Mouse (Mus musculus): ENCODE results near the gene Capsl. TPM values are rescaled to one million over a fixed set of nuclear protein-coding genes. Genes with fewer than 3 reads are reported as not detected.

The Capsl gene
- total RNA-seq (2021): 1 to 10 TPM; 1.3 to 2.5 TPM

DNA sequence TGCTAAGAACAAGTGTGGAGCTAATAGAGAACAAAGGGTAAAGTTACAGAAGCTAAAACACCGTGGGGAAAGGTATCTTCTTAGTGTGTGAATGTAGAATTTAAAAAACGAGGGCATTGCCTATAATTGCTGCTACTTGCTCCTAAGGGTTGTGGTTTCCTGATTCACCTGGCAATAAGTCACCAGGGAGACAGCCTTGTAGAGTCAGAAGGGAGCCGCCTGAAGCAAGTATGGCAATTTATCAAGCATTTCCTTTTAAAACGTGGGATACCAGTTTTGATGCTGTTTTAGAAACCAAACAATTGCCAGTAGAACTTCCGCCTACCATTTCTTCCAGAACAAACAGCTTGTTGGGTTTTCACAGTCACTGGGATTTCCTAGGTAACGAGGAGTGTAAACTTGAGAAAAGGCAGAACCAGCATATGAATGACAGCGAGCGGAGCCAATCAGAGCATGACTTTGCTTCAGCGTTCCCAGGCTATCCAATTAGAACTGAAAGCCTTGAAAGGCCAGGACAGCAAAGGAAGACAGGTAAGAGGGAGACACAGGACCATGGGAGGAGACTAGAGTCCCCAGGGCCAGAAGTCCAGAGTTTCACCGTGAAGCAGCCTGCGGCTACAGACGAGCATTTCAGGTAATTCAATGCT, at the start of gene Capsl:
Capsl (plus strand) TSS at position 495 of the 647 bp plus-strand sequence.
- DNase-seq (ENCODE audit: low spot score in 2 of 2): peak; percentile 72 to 73
- intact Hi-C loops (cut with DNase I): no loop called here

DNA sequence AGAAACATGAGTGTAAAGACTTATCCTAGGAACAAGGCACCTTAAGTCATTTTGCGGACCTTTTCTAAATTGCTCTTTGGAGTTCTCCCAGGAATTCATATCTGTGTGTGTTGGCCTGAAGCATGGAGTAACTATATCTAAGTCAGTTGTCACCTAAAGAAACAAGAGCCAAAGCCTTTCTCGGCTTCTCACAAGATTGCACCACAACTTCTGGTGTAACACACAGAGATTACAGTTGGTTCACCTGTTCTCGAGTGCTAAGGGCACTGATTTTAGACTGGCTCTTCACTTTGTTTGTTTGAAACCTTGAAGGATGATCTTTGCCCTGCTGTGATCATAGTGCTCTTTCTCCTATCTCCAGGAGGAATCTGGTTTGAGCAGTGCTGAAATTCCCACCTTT, 26.4 kb upstream of the Capsl start:
- intact Hi-C loops (cut with DNase I): no loop called here
- DNase-seq (ENCODE audit: low spot score in 2 of 2): no peak

DNA sequence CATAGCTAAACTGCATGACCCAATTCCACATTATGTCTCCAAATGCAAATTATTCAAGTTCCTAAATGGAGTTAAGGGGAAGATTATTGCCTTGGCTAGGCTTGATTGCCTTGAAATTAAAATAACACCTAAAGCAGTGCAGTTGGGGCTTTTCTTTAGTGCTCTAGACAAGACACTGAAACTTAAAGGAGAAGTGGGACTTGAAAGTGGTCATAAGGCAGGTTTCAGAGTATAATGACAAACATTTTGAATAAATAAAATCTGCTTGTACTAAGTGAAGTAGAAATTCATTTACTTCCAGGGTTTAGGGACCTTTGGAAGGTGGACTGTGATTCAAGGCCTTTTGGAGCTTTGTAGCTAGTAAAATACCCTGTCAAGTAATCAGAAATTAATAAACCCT, 14.7 kb upstream of the Capsl start:
- intact Hi-C loops (cut with DNase I): no loop called here
- DNase-seq (ENCODE audit: low spot score in 2 of 2): no peak

DNA sequence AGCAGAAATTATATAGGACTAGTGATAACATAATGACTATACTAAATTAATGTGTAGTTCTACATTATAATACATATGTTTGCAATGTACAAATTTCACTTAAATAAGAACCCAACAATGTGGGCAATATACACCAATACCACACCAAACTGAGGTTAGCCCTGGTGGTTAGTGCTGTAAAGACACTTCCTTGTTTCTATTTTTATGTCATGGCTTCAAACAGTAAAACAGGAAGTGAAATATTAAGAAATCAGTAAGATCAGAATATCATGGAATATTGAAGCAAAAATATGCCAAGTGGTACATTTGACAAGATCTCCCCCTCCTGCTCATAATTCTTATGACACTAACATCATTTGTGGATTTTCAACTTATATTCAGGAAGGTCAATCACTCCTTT, 8.0 kb upstream of the Capsl start:
- intact Hi-C loops (cut with DNase I): no loop called here
- no peak for DNase-seq (ENCODE audit: low spot score in 2 of 2)

DNA sequence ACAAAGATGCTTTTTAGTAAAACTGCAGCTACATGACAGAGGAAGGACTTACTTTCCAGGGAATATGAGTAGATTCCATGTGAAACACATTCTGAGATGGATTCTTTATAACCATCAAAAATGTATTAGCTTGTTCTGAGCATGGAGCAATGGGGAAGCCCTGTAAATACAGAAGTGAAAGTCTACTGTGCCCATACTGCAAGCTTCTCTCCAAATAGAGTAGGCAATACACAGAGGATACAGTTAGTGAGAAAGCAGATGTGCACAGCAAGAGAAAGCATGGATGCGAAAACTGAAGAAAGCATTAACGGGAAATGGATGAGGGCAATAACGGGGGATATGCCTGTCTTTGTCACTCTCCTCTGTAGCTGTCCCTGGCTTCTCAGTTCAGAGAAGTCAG, 6.0 kb upstream of the Capsl start:
- no peak for DNase-seq (ENCODE audit: low spot score in 2 of 2)
- intact Hi-C loops (cut with DNase I): no loop called here

DNA sequence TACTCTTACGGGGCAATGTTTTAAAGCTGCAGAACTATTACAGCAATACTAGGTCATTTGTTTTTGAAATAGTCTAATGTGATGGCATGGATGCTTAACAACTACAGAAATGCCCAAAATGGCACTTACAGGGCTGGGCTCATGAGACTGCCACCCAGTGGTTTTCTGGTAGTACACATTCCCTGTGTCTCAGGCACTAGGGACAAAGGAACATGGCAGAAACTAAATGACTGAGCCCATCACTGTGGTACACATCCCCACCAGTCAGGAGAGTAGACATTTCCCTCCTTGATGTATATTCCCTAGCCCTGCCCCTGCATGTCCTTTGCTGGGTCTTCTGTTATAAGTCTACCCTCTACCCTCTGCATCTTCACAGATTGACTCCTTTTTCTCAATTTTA, 16.2 kb downstream of the Capsl start:
- no peak for DNase-seq (ENCODE audit: low spot score in 2 of 2)
- intact Hi-C loops (cut with DNase I): loop anchor here (10.0 kb wide), 2 partner anchors 993 to 1453 kb away; no protein-coding TSS in a partner anchor

DNA sequence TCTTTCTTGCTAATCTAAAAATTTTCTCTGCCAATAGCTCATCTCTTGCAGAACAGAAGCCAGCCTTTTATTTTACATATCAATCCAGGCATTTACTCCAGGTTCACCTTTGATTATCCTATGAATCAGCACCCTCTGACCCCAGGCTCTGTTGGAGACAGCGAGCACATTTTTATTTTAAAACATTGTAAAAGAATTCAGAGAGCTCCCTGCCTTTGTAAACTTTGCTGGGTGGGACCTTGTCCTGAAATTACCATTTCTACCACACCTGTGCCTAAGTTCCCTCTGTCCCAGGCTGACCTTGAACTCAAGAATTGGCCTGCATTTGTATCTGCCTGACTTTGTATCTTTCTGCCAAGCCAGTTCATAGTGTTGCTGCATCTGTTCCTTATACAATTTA, 17.0 kb downstream of the Capsl start:
- intact Hi-C loops (cut with DNase I): loop anchor here (10.0 kb wide), 2 partner anchors 992 to 1452 kb away; no protein-coding TSS in a partner anchor
- no peak for DNase-seq (ENCODE audit: low spot score in 2 of 2)

DNA sequence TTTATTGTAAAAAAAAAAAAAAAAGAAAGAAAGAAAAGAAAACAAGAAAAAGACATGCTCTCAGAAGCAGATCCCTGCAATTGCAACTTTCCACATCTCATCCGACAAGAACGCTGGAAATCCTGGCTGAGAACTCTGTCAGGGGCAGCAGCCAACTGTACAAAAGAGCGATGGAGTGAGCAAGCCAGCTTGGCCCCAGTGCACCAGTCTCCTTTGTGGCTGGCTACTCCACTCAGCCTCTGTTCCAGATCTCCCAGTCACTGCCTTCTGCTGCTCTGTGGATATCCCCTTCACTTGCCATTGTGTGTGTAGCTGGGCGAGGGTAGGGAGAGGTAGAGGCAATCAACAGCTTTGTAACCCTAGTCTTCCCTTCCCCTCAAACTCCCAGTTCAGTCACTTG, 18.4 kb downstream of the Capsl start:
- intact Hi-C loops (cut with DNase I): loop anchor here (2.0 to 10.0 kb wide), 4 partner anchors 155 to 1451 kb away; no protein-coding TSS in a partner anchor
- DNase-seq (ENCODE audit: low spot score in 2 of 2): no peak

DNA sequence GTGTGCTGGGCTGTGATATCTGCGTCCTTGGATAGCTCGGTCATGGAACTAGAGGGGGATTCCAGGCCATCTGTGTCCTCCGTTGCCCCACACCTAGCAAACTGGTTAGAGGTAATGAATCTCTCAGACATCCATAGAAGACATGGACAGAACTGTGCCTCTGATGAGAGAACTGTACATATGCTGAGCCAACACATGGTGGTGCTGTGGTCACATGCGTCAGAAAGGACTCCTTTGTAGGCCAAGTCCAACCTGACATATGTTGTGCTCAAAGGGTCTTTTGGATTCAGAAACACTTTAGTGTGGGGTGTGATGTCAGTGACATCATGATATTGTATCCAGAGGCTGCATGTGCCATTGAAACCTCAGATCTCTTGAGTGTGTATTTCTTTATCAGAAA, 19.4 kb downstream of the Capsl start:
- intact Hi-C loops (cut with DNase I): loop anchor here (2.0 to 10.0 kb wide), 4 partner anchors 154 to 1450 kb away; no protein-coding TSS in a partner anchor
- DNase-seq (ENCODE audit: low spot score in 2 of 2): peak; percentile 33 to 64

DNA sequence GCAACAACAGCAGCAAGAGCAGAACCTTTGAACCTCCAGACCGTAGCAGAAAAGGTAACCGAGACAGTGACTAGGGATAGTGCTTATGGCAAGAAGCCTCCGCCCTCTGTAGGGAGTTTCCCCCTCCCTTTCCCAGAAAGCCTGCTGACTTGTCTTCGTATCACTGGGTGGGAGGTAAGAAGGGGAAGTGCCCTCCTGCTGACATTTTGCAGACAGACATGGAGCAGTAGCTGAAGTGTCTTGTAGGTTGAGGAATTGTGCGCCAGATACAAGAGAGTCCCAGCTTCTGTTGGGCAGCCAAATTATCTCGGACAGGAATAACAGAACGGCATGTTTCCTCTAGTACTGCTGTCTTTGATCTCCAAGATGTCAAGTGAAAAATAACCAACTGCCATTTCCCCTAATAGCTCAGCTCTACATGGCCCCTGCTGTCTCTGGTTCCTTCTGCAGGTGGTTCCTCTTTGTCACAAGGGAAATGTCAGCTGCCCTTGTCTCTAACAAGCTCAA, 27.7 kb downstream of the Capsl start:
- intact Hi-C loops (cut with DNase I): no loop called here
- no peak for DNase-seq (ENCODE audit: low spot score in 2 of 2)

DNA sequence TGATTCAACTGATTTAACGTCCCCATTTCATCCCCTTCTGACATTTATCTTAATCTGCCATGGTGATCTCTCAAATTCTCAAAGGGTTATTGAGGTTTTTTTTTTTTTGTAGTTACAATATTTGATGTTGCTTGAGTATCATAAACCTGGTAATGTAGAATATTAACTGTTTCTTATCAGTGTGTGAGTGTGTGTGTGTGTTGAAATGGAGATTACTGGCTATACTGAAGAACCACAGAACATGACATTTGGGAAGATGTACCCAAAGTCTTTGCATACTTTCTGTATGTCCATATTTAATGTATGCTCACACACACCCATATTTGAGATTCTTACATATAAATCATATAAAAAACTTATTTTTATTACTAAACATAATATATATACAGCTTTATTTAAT, 28.2 kb downstream of the Capsl start:
- intact Hi-C loops (cut with DNase I): no loop called here
- DNase-seq (ENCODE audit: low spot score in 2 of 2): no peak

DNA sequence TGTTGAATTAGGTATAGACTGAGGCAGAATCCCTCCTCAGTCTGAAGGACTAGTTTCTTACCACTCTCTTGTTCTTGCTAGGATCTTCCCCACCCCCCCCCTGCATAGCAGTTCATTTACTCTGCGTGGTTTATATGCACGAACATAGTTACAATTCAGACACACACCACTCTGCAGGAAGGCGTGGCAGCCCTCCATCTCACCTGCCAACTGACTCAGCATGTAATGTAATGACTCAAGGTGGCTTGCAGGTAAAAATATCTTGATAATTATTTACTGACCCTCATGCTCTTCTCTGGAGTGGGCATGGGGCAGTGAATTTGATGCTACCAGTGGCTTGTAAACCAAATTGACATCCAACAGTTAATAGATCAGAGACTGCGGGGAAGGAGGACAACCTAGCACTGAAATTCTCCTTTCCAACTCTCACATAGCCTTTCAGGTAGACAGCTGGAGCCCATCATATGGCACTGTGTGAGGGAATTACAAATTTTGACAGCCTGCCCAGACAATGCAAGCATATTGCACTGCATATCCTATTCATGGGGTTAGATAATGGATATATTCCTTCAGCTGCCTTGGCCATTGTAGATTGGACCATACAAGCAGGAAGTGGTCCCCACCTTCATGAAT, 35.3 kb downstream of the Capsl start:
- no peak for DNase-seq (ENCODE audit: low spot score in 2 of 2)
- intact Hi-C loops (cut with DNase I): no loop called here

DNA sequence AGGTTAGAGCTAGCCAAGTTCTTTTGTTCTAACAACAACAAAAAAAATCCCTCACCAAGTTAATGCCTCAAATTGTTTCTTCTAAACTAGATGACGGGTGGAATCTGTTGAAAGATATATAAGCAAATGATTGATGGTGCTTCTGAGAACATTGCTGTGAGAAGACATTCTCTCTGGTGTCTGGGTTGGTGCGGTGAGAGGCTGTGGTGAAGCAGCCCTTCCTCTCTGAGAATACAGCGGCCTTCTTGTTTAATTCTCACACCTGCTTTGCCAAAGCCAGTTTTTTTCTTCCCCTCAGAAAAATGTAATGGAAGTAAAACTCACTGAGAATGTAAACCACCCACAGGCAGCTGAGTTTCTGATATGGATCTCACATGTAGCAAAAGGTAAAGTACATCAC, 36.3 kb downstream of the Capsl start:
- intact Hi-C loops (cut with DNase I): no loop called here
- DNase-seq (ENCODE audit: low spot score in 2 of 2): no peak

DNA sequence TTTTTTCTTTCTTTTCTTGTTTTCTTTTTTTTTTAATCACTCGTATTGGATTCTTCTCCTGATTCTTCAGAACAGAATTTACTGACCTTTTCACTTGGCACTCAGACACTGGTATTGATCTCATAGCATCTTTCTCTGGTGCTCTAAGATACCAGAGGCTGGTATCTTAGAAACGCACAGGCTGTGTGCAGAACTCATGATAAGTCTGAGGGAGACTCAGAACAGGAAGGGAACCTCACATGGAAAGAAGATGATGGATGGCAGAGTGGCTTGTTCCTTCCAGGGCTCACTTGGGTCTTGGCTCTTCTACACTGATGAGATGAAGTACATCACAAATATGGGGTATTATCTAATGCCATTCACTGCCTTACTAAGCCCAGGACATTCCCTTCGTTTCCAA, 36.8 kb downstream of the Capsl start:
- DNase-seq (ENCODE audit: low spot score in 2 of 2): no peak
- intact Hi-C loops (cut with DNase I): no loop called here

DNA sequence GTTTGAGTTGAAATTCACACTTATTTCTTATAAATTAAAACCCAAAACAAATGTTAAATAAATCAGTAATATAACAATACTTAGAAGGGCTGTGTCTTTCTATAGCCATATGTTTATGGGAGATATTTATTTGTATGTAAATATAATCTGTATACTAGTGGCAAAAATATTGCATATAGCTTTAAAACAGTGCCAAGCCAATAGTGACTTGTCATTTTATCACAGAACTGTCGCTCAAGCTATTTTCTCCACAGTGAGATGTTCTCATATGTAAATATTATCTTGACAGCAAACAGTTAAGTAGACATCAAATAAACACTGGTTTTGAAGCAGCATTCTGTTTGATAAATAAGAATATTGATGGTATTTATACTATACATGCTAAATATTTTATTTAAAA, 37.4 kb downstream of the Capsl start:
- intact Hi-C loops (cut with DNase I): no loop called here
- no peak for DNase-seq (ENCODE audit: low spot score in 2 of 2)

DNA sequence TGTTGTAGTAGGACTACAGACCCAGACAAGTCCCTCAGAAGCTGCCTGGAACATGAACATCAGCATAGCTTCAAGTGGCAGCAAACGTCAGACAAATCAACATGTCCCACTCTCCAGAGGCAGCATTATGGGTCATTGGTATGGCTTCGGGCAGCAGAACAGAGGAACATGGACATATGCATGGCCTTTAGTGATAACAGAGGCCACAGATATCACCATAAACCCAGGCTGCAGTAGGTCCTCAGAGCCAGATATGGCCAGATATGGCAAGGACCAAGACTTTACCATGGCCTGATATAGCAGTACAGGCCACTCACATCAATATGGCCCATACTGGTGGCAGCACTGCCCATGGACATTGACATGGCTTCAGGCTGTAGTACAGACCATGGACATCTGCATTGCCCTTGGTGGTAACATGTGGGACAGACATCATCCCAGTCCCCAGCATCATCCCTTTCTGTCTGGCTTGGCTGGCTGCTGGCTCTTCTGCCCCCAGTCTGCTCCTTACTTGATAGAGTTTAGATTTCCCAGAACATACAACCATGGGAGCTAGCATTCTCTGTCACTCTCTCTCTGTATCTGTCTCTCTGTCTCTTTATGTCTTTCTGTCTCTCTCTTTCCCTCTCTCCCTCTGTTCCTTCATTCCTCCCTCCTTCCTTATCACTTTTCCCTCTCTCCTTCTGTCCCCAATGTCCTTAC, 53.7 kb downstream of the Capsl start:
- no peak for DNase-seq (ENCODE audit: low spot score in 2 of 2)
- intact Hi-C loops (cut with DNase I): no loop called here

DNA sequence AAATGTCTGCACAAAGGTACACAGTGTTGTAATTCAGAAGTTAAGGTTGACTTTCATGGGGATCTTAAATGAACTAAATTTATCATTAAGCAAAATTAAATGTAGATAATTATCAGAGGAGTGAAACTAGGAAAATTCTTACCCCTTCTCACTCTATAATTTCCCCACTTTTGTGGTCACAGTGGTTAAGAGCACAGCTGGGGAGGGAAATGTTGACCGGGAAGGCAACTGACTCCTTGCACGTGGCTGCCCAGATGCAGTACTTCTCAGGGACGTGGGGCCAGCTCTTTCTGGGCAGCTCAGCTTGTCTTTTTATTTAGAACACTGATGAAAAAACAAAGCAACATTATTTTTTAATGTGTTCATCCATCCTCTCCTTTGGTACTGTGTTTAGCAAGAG, 56.2 kb downstream of the Capsl start:
- intact Hi-C loops (cut with DNase I): no loop called here
- DNase-seq (ENCODE audit: low spot score in 2 of 2): no peak

Data from left cerebral cortex, postnatal 25 days (tissue).